Mouse (Mus musculus) heart, embryonic 14.5 days (tissue): ENCODE measurements at regions not wholly inside any gene's neighbourhood (a gene's known extent, or its start where the extent isn't known, plus 50 kb on each side); places are given as distances from the start of the nearest gene placed in this dataset.

Experiments used
- ATAC-seq: fragments of 200-750 bp; cut with Nextera tagmentation; 2 replicates; pipeline ENCODE4 v1.8.0; 2017; ENCODE audit warnings: low read depth, moderate TSS enrichment; ENCODE audit not compliant: insufficient number of reproducible peaks, insufficient read depth, low FRiP score
- H3K27ac ChIP-seq, 2 experiments: fragments of 200-500 bp in 1 of 2; fragments of 300-500 bp in 1 of 2; sonication (generic) in 1 of 2; replicated peaks in 1 of 2; 2 replicates each; pipeline ENCODE4 v1.5.1; 2012 to 2014; ENCODE audit warnings: low read depth in 2 of 2, low read length in 2 of 2, control low read depth in 1 of 2, mild to moderate bottlenecking in 1 of 2, mixed read lengths in 1 of 2; ENCODE audit not compliant: control insufficient read depth in 1 of 2, insufficient read depth in 1 of 2
- H3K27me3 ChIP-seq: fragments of 300-500 bp; sonication (generic); 2 replicates; pipeline ENCODE4 v1.6.1; 2014; ENCODE audit warnings: mild to moderate bottlenecking, low read length, control low read depth; ENCODE audit not compliant: control insufficient read depth, insufficient read depth
- H3K36me3 ChIP-seq: fragments of 300-500 bp; sonication (generic); 2 replicates; pipeline ENCODE4 v1.6.1; 2014; ENCODE audit warnings: mild to moderate bottlenecking, control low read depth, low read length, mixed read lengths; ENCODE audit not compliant: control insufficient read depth, insufficient read depth
- H3K4me1 ChIP-seq, 2 experiments: fragments of 200-500 bp in 1 of 2; fragments of 300-500 bp in 1 of 2; sonication (generic) in 1 of 2; 2 replicates each; pipeline ENCODE4 v1.6.1; 2012 to 2014; ENCODE audit warnings: low read length in 2 of 2, control low read depth in 1 of 2, mixed read lengths in 1 of 2; ENCODE audit not compliant: control insufficient read depth in 2 of 2, insufficient read depth in 2 of 2
- H3K4me2 ChIP-seq: fragments of 300-500 bp; sonication (generic); 2 replicates; pipeline ENCODE4 v1.6.1; 2014; ENCODE audit warnings: mild to moderate bottlenecking, low read length
- H3K4me3 ChIP-seq, 2 experiments: fragments of 200-500 bp in 1 of 2; fragments of 300-500 bp in 1 of 2; sonication (generic) in 1 of 2; 2 replicates each; pipeline ENCODE4 v1.5.1; 2012 to 2014; ENCODE audit warnings: low read length in 2 of 2, mild to moderate bottlenecking in 2 of 2, control low read depth in 1 of 2, low read depth in 1 of 2, moderate library complexity in 1 of 2; ENCODE audit not compliant: control insufficient read depth in 1 of 2, insufficient read depth in 1 of 2
- H3K9ac ChIP-seq: fragments of 300-500 bp; sonication (generic); 2 replicates; pipeline ENCODE4 v1.6.1; 2014; ENCODE audit warnings: mild to moderate bottlenecking, low read length
- H3K9me3 ChIP-seq: fragments of 300-500 bp; sonication (generic); 2 replicates; pipeline ENCODE4 v1.6.1; 2016; ENCODE audit warnings: low read length, control low read depth; ENCODE audit not compliant: control insufficient read depth
- WGBS: fragments of 180-500 bp; shearing (Covaris S2); extraction: QIAGEN DNeasy Blood & Tissue Kit; methylation state at CpG from one replicate; pipeline ENCODE4 v1.1.7; 2014; 5-methylcytosine and 5-hydroxymethylcytosine counted together

DNA sequence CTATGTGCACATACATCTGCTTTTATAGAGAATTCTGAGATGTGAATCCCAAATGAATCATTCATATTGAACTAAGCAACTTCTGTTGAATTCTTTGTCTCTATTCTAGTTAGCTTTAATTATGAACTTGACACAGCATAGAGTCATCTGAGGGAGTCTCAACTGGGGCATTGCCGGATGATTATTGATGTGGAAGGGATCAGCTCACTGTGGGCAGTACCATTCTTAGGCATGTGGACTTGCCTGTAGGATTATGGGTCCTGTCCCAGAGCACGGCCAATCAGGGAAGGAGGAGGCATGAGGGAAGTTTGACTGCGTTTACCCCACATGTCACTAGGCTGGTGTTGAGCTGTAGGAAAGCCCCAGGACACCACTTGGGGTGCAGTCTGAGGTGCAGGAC lies 493.9 kb upstream of the A830018L16Rik start:
- no peak for ATAC-seq

GRCm38 (mm10) chr1:10932378-10933077 lies 481.4 kb upstream of the A830018L16Rik start:
- 14% methylated on average over 5 of the region's 5 CpGs for WGBS
- no peak overlapping the region for H3K9ac ChIP-seq
- no peak overlapping the region for H3K27ac ChIP-seq
- H3K36me3 ChIP-seq: no peaks in the 10 kb centered on the region
- 0 out of 2 replicates have a peak overlapping the region, but pooled peaks have one; percentile 4 for H3K4me2 ChIP-seq
- peaks cover 3 to 7% of the 10 kb centered on the region in 2 experiments; a peak in 1 of 4 replicates for H3K4me1 ChIP-seq
- H3K27me3 ChIP-seq: no peaks in the 10 kb centered on the region
- no peaks in the 10 kb centered on the region for H3K9me3 ChIP-seq
- no peak for ATAC-seq
- no peak overlapping the region for H3K4me3 ChIP-seq

More for the DNA sequence above, 493.9 kb upstream of the A830018L16Rik start:
- Histone ChIP-seq H3K9ac (no peak overlapping the region), H3K4me2 (no peak overlapping the region), H3K4me3 (no peak overlapping the region), H3K4me1 (no peaks in the 10 kb centered on the region), H3K9me3 (no peaks in the 10 kb centered on the region), H3K27me3 (no peaks in the 10 kb centered on the region), H3K36me3 (no peaks in the 10 kb centered on the region), H3K27ac (no peak overlapping the region)
- 84% methylated on average over 3 of the region's 3 CpGs for WGBS

DNA sequence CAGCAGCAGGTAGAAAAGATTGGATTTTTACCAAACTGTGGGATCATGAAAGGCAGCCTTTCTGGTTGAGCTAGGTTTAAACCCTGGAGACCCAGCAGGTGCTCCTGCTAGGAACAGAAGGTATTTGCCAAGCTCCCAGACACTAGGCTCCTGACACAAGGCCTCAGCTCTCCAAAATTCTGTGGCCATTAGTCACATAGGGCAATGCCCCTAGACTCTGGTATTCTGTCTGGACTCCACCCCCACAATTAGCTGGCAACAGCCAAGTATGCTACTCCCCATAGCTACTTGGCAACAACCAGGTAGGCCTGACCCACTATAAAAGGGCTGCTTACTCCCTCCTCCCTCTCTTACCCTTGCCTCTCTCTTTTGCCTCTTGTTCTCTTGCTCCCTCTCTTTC lies 480.7 kb upstream of the A830018L16Rik start:
- Histone ChIP-seq H3K36me3 (no peaks in the 10 kb centered on the region), H3K4me2 (no peak overlapping the region), H3K27ac (no peak overlapping the region), H3K27me3 (no peaks in the 10 kb centered on the region), H3K4me1 (peaks cover 3 to 7% of the 10 kb centered on the region in 2 experiments; a peak in 1 of 4 replicates), H3K9ac (no peak overlapping the region), H3K9me3 (no peaks in the 10 kb centered on the region), H3K4me3 (no peak overlapping the region)
- ATAC-seq: peak; percentile 43; the same call in 1 of the 2 replicates

GRCm38 (mm10) chr1:10938436-10938835 lies 475.5 kb upstream of the A830018L16Rik start:
- no peak overlapping the region for H3K4me3 ChIP-seq
- no peak overlapping the region for H3K9ac ChIP-seq
- no peak overlapping the region for H3K27ac ChIP-seq
- no peaks in the 10 kb centered on the region for H3K36me3 ChIP-seq
- 86% methylated on average over 3 of the region's 3 CpGs for WGBS
- no peaks in the 10 kb centered on the region for H3K9me3 ChIP-seq
- no peaks in the 10 kb centered on the region for H3K4me1 ChIP-seq
- H3K4me2 ChIP-seq: no peak overlapping the region
- no peak for ATAC-seq
- no peaks in the 10 kb centered on the region for H3K27me3 ChIP-seq

- no peak overlapping the region for H3K4me3 ChIP-seq
- H3K9me3 ChIP-seq: no peaks in the 10 kb centered on the region
- no peaks in the 10 kb centered on the region for H3K4me1 ChIP-seq
- no peaks in the 10 kb centered on the region for H3K36me3 ChIP-seq
- no peak overlapping the region for H3K4me2 ChIP-seq
- no peak overlapping the region for H3K27ac ChIP-seq
- H3K27me3 ChIP-seq: no peaks in the 10 kb centered on the region
- 61% methylated on average over 3 of the region's 3 CpGs for WGBS
- H3K9ac ChIP-seq: no peak overlapping the region
- no peak for ATAC-seq
Observed at GRCm38 (mm10) chr1:10940326-10940725, 473.6 kb upstream of the A830018L16Rik start.

DNA sequence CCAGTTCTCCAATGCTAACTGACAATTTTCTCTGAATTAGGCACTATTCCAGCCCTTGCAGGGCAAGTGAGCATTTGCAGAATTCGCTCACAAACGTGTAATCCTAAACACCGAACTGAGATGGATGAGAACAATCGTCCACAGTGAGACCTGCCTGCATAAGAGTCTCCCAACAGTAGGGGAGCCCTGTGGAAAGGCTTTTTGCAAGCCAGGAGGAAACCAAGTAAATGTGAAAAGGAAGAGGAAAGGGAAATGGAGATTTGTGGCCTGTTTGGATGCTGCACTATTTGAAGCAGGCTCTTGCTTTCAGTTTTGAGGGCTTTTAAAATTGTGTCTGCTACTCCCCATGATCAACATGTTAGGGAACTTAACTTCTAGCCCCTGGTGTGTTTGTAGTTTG lies 470.9 kb upstream of the A830018L16Rik start:
- H3K27ac ChIP-seq: no peak overlapping the region
- no peaks in the 10 kb centered on the region for H3K36me3 ChIP-seq
- no peaks in the 10 kb centered on the region for H3K4me1 ChIP-seq
- H3K27me3 ChIP-seq: no peaks in the 10 kb centered on the region
- H3K4me3 ChIP-seq: no peak overlapping the region
- no peak overlapping the region for H3K9ac ChIP-seq
- WGBS: 45% methylated on average over 4 of the region's 4 CpGs
- H3K9me3 ChIP-seq: no peaks in the 10 kb centered on the region
- no peak overlapping the region for H3K4me2 ChIP-seq
- no peak for ATAC-seq
